Mouse (Mus musculus) adrenal gland (tissue): ENCODE results near the gene Thop1.

Source experiments
- intact Hi-C: fragments of 180-260 bp; cut with DNase I; formaldehyde crosslinking; loops from one replicate; pipeline ENCODE4 v1.15.1; 2025
- microRNA-seq, 2 experiments: library from miRNA; unstranded; fragments of <30 nt; microRNA quantifications; one replicate each; pipeline ENCODE4; 2019

The Thop1 gene

GRCm38 (mm10) chr10:81106113-81106721, 36.4 kb downstream of the Thop1 start:
- intact Hi-C loops = no loop called here

DNA sequence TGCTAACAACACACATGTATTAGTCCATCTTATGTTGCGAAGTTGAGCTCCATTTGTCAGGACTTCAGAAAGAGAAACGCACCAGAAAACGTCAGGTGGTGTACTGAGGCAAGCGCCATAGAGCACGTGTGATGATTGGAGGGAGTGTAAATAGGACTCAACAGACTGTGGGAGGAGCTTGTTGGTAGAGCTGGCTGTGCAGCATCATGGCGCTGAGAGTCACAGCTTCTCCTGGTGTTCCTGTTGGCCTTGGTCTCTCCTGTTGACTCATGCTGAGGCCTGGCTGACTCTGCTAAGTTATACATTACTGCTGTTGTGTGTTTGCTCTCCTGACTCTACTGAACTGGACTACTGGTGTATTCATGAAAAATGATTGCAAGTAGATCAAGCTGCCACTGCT, 43.1 kb downstream of the Thop1 start:
- intact Hi-C loops = no loop called here

DNA sequence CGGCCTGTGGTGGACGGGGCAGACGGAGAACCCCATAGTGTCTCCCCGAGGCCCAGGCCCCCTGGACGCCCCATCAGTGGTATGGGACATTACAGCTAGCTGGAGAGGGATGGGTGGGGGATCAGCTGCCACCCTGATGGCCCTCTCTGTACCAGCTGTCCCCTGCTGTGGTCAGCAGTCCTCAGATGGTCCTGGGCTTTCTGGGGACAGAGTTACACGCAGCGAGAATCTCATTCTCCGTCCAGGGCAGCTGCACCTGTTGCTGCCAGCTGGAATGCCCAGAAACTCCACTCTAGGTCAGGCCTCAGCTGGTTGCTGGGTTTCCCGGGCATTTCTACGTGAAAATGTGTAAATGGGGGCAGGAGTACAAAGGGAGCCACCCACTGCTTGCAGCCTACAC, 49.8 kb downstream of the Thop1 start:
- intact Hi-C loops = no loop called here

- intact Hi-C loops = no loop called here
Observed at GRCm38 (mm10) chr10:81120650-81121049, 50.8 kb downstream of the Thop1 start.

DNA sequence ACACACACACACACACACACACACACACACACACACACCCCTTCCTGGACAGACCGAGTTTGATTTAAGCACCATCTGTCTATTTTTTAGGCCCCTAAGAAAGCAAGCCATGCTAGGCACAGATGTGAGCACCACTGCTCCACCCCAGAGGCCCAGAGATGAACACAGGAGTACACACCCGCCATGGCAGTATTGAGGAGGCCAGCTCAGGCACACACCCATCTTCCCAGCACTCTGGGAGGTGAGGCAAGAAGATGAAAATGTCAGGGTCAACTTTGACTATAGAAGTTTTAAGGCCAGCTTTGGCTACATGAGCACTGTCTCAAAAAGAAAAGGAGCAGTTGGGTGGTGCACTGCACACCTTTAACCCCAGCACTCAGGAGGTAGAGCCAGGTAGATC, 53.1 kb downstream of the Thop1 start:
- intact Hi-C loops = no loop called here

DNA sequence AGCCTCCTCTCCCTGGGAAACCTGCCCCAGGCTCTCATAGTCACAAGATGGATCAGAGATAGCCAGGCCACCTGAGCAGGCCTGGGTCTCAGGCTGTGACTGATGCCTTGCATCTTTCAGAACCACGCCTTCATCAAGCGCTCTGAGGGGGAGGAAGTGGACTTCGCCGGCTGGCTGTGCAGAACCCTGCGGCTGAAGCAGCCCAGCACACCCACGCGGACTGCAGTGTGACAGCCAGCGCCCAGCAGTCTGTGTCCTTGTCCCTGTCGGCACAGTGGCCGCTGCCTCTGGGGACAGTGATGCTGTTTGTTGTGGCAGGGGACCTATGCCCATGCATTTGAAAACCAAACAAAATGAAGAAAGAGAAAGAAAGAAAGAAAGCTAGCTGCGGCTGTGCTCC, 53.7 kb downstream of the Thop1 start:
- intact Hi-C loops = no loop called here

Small RNA genes within 50 kb of the gene (microRNA-seq; reads per million reads assigned to microRNA genes)
- 0 reads per million in 2 experiments for gene Mir5615-1
- 0 reads per million in 2 experiments for gene Mir5615-2
